Mouse (Mus musculus): ENCODE measurements around the gene Il16.

GRCm38 (mm10) chr7:83631828-83632681, 113.5 kb downstream of the Il16 start, which contains the start of gene Stard5:
- TF ChIP-seq POLR2A (IDR thresholded peaks at IDR 0.05; ENCODE audit: low read depth, low read length) (peak; percentile 88), CTCF (IDR thresholded peaks at IDR 0.05; ENCODE audit: extremely low read depth, insufficient read depth, insufficient read length, insufficient replicate concordance) (no peak)
